Mouse (Mus musculus): Measurements from ENCODE around the gene Tbc1d4. TPM values are rescaled to one million over a fixed set of nuclear protein-coding genes. Genes with fewer than 3 reads are reported as not detected.
A peak's percentile ranks its signal among the peaks of the same experiment; 100 is the strongest.

Tbc1d4 gene
- polyA plus RNA-seq, 1 experiment from 2014 or later, result 25.5 TPM

- ATAC-seq (replicated peaks; ENCODE audit: insufficient number of reproducible peaks, insufficient read depth, low FRiP score, low read depth), result no peak
- Histone ChIP-seq H3K27ac (no peak overlapping the region), H3K9ac (no peak overlapping the region), H3K27me3 (no peaks in the 10 kb centered on the region), H3K9me3 (replicated peaks) (no peaks in the 10 kb centered on the region), H3K36me3 (no peaks in the 10 kb centered on the region), H3K4me1 (replicated peaks) (peaks cover 20% of the 10 kb centered on the region), H3K4me3 (no peak overlapping the region), H3K4me2 (no peak overlapping the region)
- WGBS, result 86% methylated on average over 6 of the region's 6 CpGs
Measured at GRCm38 (mm10) chr14:101529194-101529593, 79.8 kb downstream of the Tbc1d4 start.

DNA sequence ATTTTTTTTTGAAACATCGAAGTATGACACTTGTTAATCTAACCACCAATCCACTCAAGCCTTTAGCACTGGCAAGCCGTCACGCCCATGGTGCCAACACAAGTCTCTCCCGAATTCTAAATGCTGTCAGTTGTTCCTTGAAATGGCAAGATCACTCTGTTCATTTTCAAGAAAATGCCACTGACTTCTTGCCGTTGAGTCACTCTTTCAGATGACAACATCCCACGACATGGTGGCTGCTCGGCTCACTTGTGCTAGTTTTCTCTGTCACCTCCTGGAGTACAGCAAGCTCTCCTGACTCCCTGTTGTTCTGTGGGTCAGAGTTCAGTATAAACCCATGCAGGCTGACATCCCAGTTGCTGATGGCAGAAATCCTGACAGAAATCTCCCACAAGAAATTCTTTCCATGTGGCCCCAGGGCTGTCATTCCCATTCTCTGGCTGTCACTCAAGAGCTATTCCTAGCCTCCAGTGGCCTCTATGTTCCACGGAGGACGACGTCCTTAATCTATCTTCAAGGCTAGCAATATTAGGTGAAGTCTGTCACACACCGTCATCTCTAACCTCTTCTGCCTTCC is 81.5 kb downstream of the Tbc1d4 start:
- Histone ChIP-seq H3K9ac (no peak overlapping the region), H3K27me3 (no peaks in the 10 kb centered on the region), H3K27ac (peak overlapping the region; percentile 11; the same call in 1 of the 2 replicates), H3K4me2 (no peak overlapping the region), H3K9me3 (replicated peaks) (no peaks in the 10 kb centered on the region), H3K36me3 (no peaks in the 10 kb centered on the region), H3K4me3 (no peak overlapping the region), H3K4me1 (replicated peaks) (peaks cover 16% of the 10 kb centered on the region)
- no peak for ATAC-seq (replicated peaks; ENCODE audit: insufficient number of reproducible peaks, insufficient read depth, low FRiP score, low read depth)
- WGBS, result 67% methylated on average over 11 of the region's 11 CpGs

- no peak for ATAC-seq (replicated peaks; ENCODE audit: insufficient number of reproducible peaks, insufficient read depth, low FRiP score, low read depth)
- no peak overlapping the region for H3K4me2 ChIP-seq
- 30% methylated on average over 1 of the region's 1 CpGs for WGBS
Measured at GRCm38 (mm10) chr14:101526478-101526877, 82.5 kb downstream of the Tbc1d4 start.

DNA sequence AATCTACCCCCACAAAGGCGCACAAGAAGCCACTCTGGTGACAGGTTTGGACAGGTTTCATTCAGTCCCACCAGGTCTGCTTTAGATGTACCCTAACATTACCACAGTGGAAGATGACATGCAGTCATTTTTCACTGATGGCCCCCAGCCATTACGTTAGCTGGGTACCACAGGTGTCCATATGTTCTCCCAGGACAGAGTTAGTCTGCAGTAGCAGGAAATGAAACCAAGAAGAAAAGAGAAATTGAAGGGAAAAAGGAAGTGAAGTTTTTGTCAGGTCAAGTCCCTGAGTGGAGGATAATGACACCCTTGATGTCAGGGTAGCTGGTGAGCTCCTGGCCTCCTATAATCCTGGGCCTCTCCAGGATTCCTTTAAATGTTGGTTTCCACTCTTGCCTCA is 89.0 kb downstream of the Tbc1d4 start:
- Histone ChIP-seq H3K27ac (no peak overlapping the region), H3K4me2 (no peak overlapping the region), H3K4me1 (replicated peaks) (peaks cover 16% of the 10 kb centered on the region), H3K36me3 (no peaks in the 10 kb centered on the region), H3K27me3 (no peaks in the 10 kb centered on the region), H3K9ac (no peak overlapping the region), H3K9me3 (replicated peaks) (no peaks in the 10 kb centered on the region), H3K4me3 (no peak overlapping the region)
- WGBS, result 89% methylated on average over 2 of the region's 2 CpGs
- ATAC-seq (replicated peaks; ENCODE audit: insufficient number of reproducible peaks, insufficient read depth, low FRiP score, low read depth), result no peak

More at GRCm38 (mm10) chr14:101526478-101526877, 82.5 kb downstream of the Tbc1d4 start:
- Histone ChIP-seq H3K36me3 (no peaks in the 10 kb centered on the region), H3K27me3 (no peaks in the 10 kb centered on the region), H3K4me3 (no peak overlapping the region), H3K27ac (no peak overlapping the region), H3K9ac (no peak overlapping the region), H3K4me1 (replicated peaks) (peaks cover 7% of the 10 kb centered on the region), H3K9me3 (replicated peaks) (no peaks in the 10 kb centered on the region)

- Histone ChIP-seq H3K4me2 (peak overlapping the region; percentile 51), H3K27ac (peak overlapping the region; percentile 67), H3K4me3 (0 out of 2 replicates have a peak overlapping the region, but pooled peaks have one; percentile 6), H3K9me3 (replicated peaks) (no peaks in the 10 kb centered on the region), H3K9ac (no peak overlapping the region), H3K27me3 (no peaks in the 10 kb centered on the region), H3K4me1 (replicated peaks) (peaks cover 23% of the 10 kb centered on the region), H3K36me3 (no peaks in the 10 kb centered on the region)
- 23% methylated on average over 14 of the region's 14 CpGs for WGBS
- ATAC-seq (replicated peaks; ENCODE audit: insufficient number of reproducible peaks, insufficient read depth, low FRiP score, low read depth), result no peak
Measured at GRCm38 (mm10) chr14:101518259-101518658, 90.7 kb downstream of the Tbc1d4 start.

DNA sequence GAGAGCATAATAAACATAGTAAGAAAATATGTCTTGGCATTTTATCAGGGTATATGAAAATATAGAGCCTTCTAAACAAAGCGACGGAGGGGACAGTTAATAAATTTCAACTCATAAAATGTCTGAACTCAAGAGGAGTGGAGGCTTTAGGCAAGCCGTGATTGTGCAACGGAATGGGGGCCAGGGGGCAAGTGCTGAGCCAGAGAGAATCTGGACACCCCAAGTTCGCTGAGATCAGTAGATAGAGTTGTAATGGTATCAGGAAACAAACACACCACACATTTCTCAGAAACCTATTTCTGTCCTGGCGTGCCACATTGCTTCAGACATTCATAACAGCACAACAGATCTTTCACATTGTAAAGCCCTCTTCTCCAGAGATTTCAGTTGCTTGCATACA is 91.2 kb downstream of the Tbc1d4 start:
- H3K9ac ChIP-seq, result no peak overlapping the region
- H3K4me1 ChIP-seq (replicated peaks), result peaks cover 25% of the 10 kb centered on the region
- no peaks in the 10 kb centered on the region for H3K9me3 ChIP-seq (replicated peaks)
- 47% methylated on average over 6 of the region's 6 CpGs for WGBS
- H3K4me3 ChIP-seq, result 0 out of 2 replicates have a peak overlapping the region, but pooled peaks have one; percentile 6
- H3K4me2 ChIP-seq, result peak overlapping the region; percentile 51
- H3K27ac ChIP-seq, result peak overlapping the region; percentile 67
- ATAC-seq (replicated peaks; ENCODE audit: insufficient number of reproducible peaks, insufficient read depth, low FRiP score, low read depth), result no peak
- no peaks in the 10 kb centered on the region for H3K36me3 ChIP-seq
- H3K27me3 ChIP-seq, result no peaks in the 10 kb centered on the region

DNA sequence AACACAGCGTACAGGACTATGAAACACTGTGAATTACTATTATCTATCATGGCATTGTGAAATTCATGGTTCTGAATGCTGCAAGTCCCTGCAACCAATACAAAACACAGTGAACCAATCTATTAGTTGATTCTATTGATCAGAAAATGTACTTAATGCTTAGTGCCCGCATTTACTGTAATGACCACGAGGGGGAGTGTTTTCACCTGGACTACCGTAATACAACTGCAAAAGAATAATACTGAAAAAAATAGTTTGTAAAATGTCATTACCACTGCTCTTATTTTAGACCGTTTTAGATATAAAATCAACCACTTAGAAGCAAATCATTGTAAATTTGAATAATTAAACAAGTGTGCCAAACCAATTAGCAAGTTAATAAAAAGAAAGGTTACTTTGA is 91.7 kb downstream of the Tbc1d4 start:
- no peaks in the 10 kb centered on the region for H3K36me3 ChIP-seq
- H3K27me3 ChIP-seq, result no peaks in the 10 kb centered on the region
- WGBS, result 18% methylated on average over 5 of the region's 5 CpGs
- H3K9ac ChIP-seq, result no peak overlapping the region
- no peak overlapping the region for H3K4me2 ChIP-seq
- no peak for ATAC-seq (replicated peaks; ENCODE audit: insufficient number of reproducible peaks, insufficient read depth, low FRiP score, low read depth)
- no peak overlapping the region for H3K4me3 ChIP-seq
- H3K4me1 ChIP-seq (replicated peaks), result peaks cover 27% of the 10 kb centered on the region
- H3K27ac ChIP-seq, result no peak overlapping the region
- no peaks in the 10 kb centered on the region for H3K9me3 ChIP-seq (replicated peaks)

GRCm38 (mm10) chr14:101516864-101517263 is 92.1 kb downstream of the Tbc1d4 start:
- Histone ChIP-seq H3K9me3 (replicated peaks) (no peaks in the 10 kb centered on the region), H3K9ac (no peak overlapping the region), H3K27ac (no peak overlapping the region), H3K4me3 (no peak overlapping the region), H3K4me1 (replicated peaks) (peaks cover 29% of the 10 kb centered on the region), H3K4me2 (no peak overlapping the region), H3K27me3 (no peaks in the 10 kb centered on the region), H3K36me3 (no peaks in the 10 kb centered on the region)
- no peak for ATAC-seq (replicated peaks; ENCODE audit: insufficient number of reproducible peaks, insufficient read depth, low FRiP score, low read depth)
- WGBS, result 40% methylated on average over 5 of the region's 5 CpGs

- no peak overlapping the region for H3K9ac ChIP-seq
- no peak overlapping the region for H3K4me2 ChIP-seq
- H3K4me3 ChIP-seq, result no peak overlapping the region
- H3K36me3 ChIP-seq, result no peaks in the 10 kb centered on the region
- no peak overlapping the region for H3K27ac ChIP-seq
- no peaks in the 10 kb centered on the region for H3K9me3 ChIP-seq (replicated peaks)
- no peaks in the 10 kb centered on the region for H3K27me3 ChIP-seq
- 89% methylated on average over 11 of the region's 11 CpGs for WGBS
- peaks cover 30% of the 10 kb centered on the region for H3K4me1 ChIP-seq (replicated peaks)
- no peak for ATAC-seq (replicated peaks; ENCODE audit: insufficient number of reproducible peaks, insufficient read depth, low FRiP score, low read depth)
Measured at GRCm38 (mm10) chr14:101516031-101516430, 93.0 kb downstream of the Tbc1d4 start.

DNA sequence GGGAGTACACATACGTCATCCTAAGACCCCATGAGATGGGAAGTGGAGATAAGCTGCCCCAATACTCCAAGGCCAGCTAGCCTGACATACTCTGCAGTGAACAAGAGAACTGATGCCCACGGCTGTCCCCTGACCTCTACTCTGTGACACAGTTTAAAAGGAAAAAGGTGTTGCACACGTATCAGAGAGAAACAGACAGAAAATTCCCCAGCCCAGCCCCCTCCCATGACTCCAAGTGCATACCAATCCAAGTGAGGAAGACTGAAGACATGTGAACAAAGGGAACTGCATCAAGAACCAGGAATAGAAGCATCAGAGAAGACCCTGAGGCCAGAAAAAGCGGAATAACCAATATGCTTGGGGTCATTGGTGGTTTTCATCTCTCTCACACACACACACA is 93.7 kb downstream of the Tbc1d4 start:
- Histone ChIP-seq H3K4me3 (no peak overlapping the region), H3K4me2 (no peak overlapping the region), H3K36me3 (no peaks in the 10 kb centered on the region), H3K27ac (no peak overlapping the region), H3K9ac (no peak overlapping the region), H3K9me3 (replicated peaks) (no peaks in the 10 kb centered on the region), H3K27me3 (no peaks in the 10 kb centered on the region), H3K4me1 (replicated peaks) (peaks cover 36% of the 10 kb centered on the region)
- 65% methylated on average over 4 of the region's 4 CpGs for WGBS
- ATAC-seq (replicated peaks; ENCODE audit: insufficient number of reproducible peaks, insufficient read depth, low FRiP score, low read depth), result no peak

DNA sequence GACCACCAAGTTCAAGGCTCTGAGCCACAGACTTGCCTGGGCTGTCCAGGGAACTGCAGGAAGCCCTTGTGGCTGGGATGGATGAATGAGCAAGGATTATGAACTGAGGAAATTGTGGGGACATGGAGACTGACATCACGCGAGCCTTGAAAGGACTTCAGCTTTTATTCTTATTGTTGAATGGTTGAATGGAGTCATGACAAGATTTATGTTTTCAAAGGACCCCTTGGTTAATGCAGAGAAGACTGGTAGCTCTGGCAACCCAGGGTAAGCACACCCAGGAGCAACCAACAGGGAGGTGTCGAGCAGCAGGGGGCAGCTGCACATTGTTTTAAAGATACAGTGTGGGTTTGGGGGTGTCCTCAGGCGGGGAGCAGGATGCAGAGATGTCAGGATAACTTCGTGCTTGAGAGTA is 94.4 kb downstream of the Tbc1d4 start:
- peaks cover 36% of the 10 kb centered on the region for H3K4me1 ChIP-seq (replicated peaks)

DNA sequence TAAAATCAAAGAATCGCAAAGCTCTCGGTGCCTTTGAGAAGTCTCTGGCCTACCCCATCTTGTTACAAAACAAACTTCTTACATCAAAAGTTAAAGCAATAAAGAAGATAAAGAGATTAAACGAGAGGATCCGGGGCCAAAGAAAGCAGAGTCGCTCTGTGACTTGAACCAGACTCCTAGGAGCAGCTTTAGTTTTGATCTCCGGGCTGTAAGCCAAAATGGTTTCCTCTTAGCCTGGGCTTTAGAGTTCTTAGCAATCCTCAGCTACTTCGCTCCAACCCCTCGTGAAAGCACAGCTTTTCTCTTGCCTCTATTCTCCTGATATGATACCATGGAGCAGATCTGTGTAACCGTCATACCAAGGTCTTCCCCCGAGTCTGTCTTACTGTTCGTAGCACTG is 95.8 kb downstream of the Tbc1d4 start:
- H3K9ac ChIP-seq, result no peak overlapping the region
- no peak for ATAC-seq (replicated peaks; ENCODE audit: insufficient number of reproducible peaks, insufficient read depth, low FRiP score, low read depth)
- no peak overlapping the region for H3K4me3 ChIP-seq
- H3K27me3 ChIP-seq, result no peaks in the 10 kb centered on the region
- H3K4me2 ChIP-seq, result no peak overlapping the region
- no peaks in the 10 kb centered on the region for H3K36me3 ChIP-seq
- H3K27ac ChIP-seq, result no peak overlapping the region
- peaks cover 28% of the 10 kb centered on the region for H3K4me1 ChIP-seq (replicated peaks)
- 60% methylated on average over 11 of the region's 11 CpGs for WGBS
- no peaks in the 10 kb centered on the region for H3K9me3 ChIP-seq (replicated peaks)

More for the DNA sequence above, 94.4 kb downstream of the Tbc1d4 start:
- no peak for ATAC-seq (replicated peaks; ENCODE audit: insufficient number of reproducible peaks, insufficient read depth, low FRiP score, low read depth)
- Histone ChIP-seq H3K27ac (no peak overlapping the region), H3K9ac (no peak overlapping the region), H3K4me2 (no peak overlapping the region), H3K27me3 (no peaks in the 10 kb centered on the region), H3K4me3 (no peak overlapping the region), H3K36me3 (no peaks in the 10 kb centered on the region), H3K9me3 (replicated peaks) (no peaks in the 10 kb centered on the region)
- 61% methylated on average over 5 of the region's 5 CpGs for WGBS
